Mouse (Mus musculus): ENCODE data around the gene Gm42669. TPM values are rescaled to one million over a fixed set of nuclear protein-coding genes. Genes with fewer than 3 reads are reported as not detected.

Gene Gm42669
- polyA plus RNA-seq, 1 experiment, result not detected

GRCm38 (mm10) chr5:107491036-107491435 is 16.4 kb upstream of the Gm42669 start:
- Histone ChIP-seq H3K4me3 (ENCODE audit: low read depth, low read length) (no peak overlapping the region), H3K4me1 (ENCODE audit: control insufficient read depth, insufficient read depth, insufficient read length, low read length) (no peaks in the 10 kb centered on the region), H3K36me3 (ENCODE audit: control insufficient read depth, insufficient read depth, low read length) (no peaks in the 10 kb centered on the region), H3K27ac (ENCODE audit: insufficient read depth, low read depth, low read length) (no peak overlapping the region), H3K27me3 (ENCODE audit: control insufficient read depth, insufficient read depth, low read length) (no peaks in the 10 kb centered on the region)
- WGBS, result 70% methylated on average over 9 of the region's 9 CpGs
- TF ChIP-seq POLR2A (IDR thresholded peaks at IDR 0.05; ENCODE audit: low read depth, low read length) (no peak), CTCF (IDR thresholded peaks at IDR 0.05; ENCODE audit: extremely low read depth, insufficient read length, insufficient replicate concordance, low read depth, low read length) (no peak)

DNA sequence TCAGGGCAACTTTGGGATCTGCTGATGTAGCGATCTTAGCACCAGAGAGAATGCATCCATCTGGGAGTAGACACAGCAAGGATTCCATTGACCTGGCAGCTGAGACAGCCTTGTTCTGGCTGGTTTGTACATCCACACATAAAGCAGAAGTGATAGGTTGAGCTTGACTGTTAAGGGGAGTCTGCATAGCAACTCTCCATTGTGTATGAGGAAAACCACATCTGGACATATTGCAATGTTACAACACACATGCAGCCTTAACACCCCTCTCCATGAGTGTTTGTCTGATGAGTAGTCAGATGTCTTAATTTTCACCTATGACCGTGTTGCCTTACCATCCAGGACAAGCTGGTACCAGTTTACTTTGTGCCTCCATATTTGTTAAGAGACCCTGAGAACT is 14.9 kb upstream of the Gm42669 start:
- no peak overlapping the region for H3K4me3 ChIP-seq (ENCODE audit: low read depth, low read length)
- no peaks in the 10 kb centered on the region for H3K36me3 ChIP-seq (ENCODE audit: control insufficient read depth, insufficient read depth, low read length)
- H3K27me3 ChIP-seq (ENCODE audit: control insufficient read depth, insufficient read depth, low read length), result no peaks in the 10 kb centered on the region
- H3K4me1 ChIP-seq (ENCODE audit: control insufficient read depth, insufficient read depth, insufficient read length, low read length), result no peaks in the 10 kb centered on the region
- 92% methylated on average over 2 of the region's 2 CpGs for WGBS
- H3K27ac ChIP-seq (ENCODE audit: insufficient read depth, low read depth, low read length), result no peak overlapping the region
- TF ChIP-seq POLR2A (IDR thresholded peaks at IDR 0.05; ENCODE audit: low read depth, low read length), result no peak
- TF ChIP-seq CTCF (IDR thresholded peaks at IDR 0.05; ENCODE audit: extremely low read depth, insufficient read length, insufficient replicate concordance, low read depth, low read length), result no peak

DNA sequence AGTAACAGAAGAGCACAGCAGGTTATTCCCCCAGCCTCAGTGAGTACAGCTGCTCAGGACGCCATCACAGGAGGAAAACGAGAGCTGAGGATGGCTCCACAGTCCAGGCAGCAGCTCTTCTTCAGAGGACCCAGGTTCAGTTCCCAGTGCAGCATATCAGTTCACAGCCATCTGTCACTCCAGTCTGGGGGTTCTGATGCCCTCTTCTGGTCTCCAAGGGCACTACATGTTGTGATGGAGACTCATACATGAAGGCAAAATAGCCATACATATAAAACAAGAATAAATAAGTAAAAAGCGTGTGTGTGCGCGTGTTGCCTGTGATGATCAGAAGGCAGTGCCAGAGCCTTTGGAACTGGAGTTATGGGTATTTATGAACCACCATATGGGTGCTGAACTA is 12.7 kb upstream of the Gm42669 start:
- Histone ChIP-seq H3K36me3 (ENCODE audit: control insufficient read depth, insufficient read depth, low read length) (no peaks in the 10 kb centered on the region), H3K4me3 (ENCODE audit: low read depth, low read length) (no peak overlapping the region), H3K27ac (ENCODE audit: insufficient read depth, low read depth, low read length) (no peak overlapping the region), H3K27me3 (ENCODE audit: control insufficient read depth, insufficient read depth, low read length) (no peaks in the 10 kb centered on the region), H3K4me1 (ENCODE audit: control insufficient read depth, insufficient read depth, insufficient read length, low read length) (no peaks in the 10 kb centered on the region)
- TF ChIP-seq CTCF (IDR thresholded peaks at IDR 0.05; ENCODE audit: extremely low read depth, insufficient read length, insufficient replicate concordance, low read depth, low read length) (peak; percentile 18; the same call in 1 of the 2 replicates), POLR2A (IDR thresholded peaks at IDR 0.05; ENCODE audit: low read depth, low read length) (no peak)
- 97% methylated on average over 5 of the region's 5 CpGs for WGBS

DNA sequence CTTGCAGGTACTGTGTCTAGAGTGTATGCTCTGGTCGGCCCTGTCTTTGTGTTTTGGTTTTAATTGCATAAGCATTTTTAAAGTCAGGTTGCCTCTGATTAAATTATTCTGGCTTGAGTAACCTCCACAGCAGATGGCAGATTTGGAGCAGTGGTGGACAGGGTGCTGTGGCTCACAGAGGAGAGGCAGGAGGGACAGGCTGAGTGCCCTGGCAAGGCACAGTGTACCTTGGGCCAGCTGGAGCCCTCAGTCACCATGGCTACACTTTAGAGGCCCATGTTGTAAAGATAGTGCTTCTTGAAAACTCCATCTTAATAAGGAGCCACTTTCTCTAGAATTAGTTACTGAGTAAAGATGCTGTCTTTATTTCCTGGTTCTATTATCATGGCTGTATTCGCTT is 11.4 kb upstream of the Gm42669 start:
- 82% methylated on average over 2 of the region's 2 CpGs for WGBS
- Histone ChIP-seq H3K36me3 (ENCODE audit: control insufficient read depth, insufficient read depth, low read length) (no peaks in the 10 kb centered on the region), H3K27ac (ENCODE audit: insufficient read depth, low read depth, low read length) (no peak overlapping the region), H3K4me3 (ENCODE audit: low read depth, low read length) (no peak overlapping the region), H3K4me1 (ENCODE audit: control insufficient read depth, insufficient read depth, insufficient read length, low read length) (no peaks in the 10 kb centered on the region), H3K27me3 (ENCODE audit: control insufficient read depth, insufficient read depth, low read length) (no peaks in the 10 kb centered on the region)
- TF ChIP-seq CTCF (IDR thresholded peaks at IDR 0.05; ENCODE audit: extremely low read depth, insufficient read length, insufficient replicate concordance, low read depth, low read length) (no peak), POLR2A (IDR thresholded peaks at IDR 0.05; ENCODE audit: low read depth, low read length) (no peak)

- 67% methylated on average over 10 of the region's 10 CpGs for WGBS
- TF ChIP-seq POLR2A (IDR thresholded peaks at IDR 0.05; ENCODE audit: low read depth, low read length) (no peak), CTCF (IDR thresholded peaks at IDR 0.05; ENCODE audit: extremely low read depth, insufficient read length, insufficient replicate concordance, low read depth, low read length) (no peak)
- H3K27me3 ChIP-seq (ENCODE audit: control insufficient read depth, insufficient read depth, low read length), result no peaks in the 10 kb centered on the region
- no peaks in the 10 kb centered on the region for H3K36me3 ChIP-seq (ENCODE audit: control insufficient read depth, insufficient read depth, low read length)
- H3K27ac ChIP-seq (ENCODE audit: insufficient read depth, low read depth, low read length), result no peak overlapping the region
- H3K4me1 ChIP-seq (ENCODE audit: control insufficient read depth, insufficient read depth, insufficient read length, low read length), result no peaks in the 10 kb centered on the region
- no peak overlapping the region for H3K4me3 ChIP-seq (ENCODE audit: low read depth, low read length)
These were observed 9.6 kb upstream of the Gm42669 start for GRCm38 (mm10) chr5:107497519-107498501.

DNA sequence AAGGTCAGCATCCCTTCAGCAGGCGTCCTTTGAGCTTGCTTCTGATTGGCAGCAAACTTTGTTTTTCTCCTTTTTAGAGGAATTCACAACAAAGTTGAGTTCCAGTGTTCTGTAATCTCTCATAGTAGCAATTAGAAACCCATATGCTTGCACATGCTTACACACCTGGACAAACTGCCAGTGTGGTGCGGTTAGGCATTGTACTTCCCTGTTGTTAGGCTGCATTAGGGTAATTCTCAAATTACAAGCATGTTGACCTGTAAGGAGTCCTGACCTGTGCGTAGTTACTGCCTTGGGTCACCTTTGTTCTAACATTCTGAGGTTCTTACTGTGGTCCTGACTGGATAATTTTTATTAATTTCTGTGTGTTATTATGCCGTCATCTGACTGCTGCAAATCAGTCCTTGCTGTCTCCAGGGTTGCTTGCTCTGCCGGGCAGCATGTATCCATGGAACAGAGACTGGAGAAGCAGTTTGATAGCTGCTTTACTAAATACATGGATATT is 8.6 kb upstream of the Gm42669 start:
- TF ChIP-seq POLR2A (IDR thresholded peaks at IDR 0.05; ENCODE audit: low read depth, low read length) (no peak), CTCF (IDR thresholded peaks at IDR 0.05; ENCODE audit: extremely low read depth, insufficient read length, insufficient replicate concordance, low read depth, low read length) (no peak)
- Histone ChIP-seq H3K27ac (ENCODE audit: insufficient read depth, low read depth, low read length) (no peak overlapping the region), H3K36me3 (ENCODE audit: control insufficient read depth, insufficient read depth, low read length) (no peaks in the 10 kb centered on the region; the same call in 1 of the 2 replicates), H3K4me1 (ENCODE audit: control insufficient read depth, insufficient read depth, insufficient read length, low read length) (no peaks in the 10 kb centered on the region), H3K27me3 (ENCODE audit: control insufficient read depth, insufficient read depth, low read length) (no peaks in the 10 kb centered on the region), H3K4me3 (ENCODE audit: low read depth, low read length) (no peak overlapping the region)
- 77% methylated on average over 5 of the region's 5 CpGs for WGBS

DNA sequence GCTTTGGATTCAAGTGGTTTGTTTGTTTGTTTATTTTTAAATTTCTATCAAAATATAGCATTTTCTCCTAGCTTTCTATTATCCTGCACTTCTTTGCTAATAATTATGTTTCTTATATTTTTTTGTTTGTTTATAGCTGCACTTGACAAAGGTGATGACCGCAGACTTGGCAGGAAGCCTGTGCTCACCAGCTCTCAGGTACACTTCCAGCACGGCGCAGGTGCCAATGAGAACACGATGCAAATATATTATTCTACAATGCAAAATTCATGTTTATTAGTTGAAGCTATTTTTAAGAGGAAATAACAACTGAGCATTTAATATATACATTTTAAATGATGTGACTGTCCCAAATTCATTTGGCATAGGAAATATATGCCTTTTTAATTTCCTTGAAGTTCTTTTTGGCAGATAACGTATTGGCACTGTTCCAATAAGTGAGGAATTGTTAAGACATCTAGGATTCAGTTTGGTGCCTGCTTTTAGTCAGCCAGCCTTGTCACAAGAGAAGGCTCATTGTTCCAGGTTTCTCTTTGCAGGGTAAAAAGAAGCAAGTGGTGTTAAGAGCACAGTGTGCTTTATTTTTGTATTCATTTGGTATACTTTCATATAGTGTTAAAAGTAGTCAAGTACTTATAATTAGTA is 7.4 kb upstream of the Gm42669 start:
- 86% methylated on average over 5 of the region's 5 CpGs for WGBS

More for the DNA sequence above, 7.4 kb upstream of the Gm42669 start:
- no peaks in the 10 kb centered on the region; the same call in 1 of the 2 replicates for H3K36me3 ChIP-seq (ENCODE audit: control insufficient read depth, insufficient read depth, low read length)
- TF ChIP-seq POLR2A (IDR thresholded peaks at IDR 0.05; ENCODE audit: low read depth, low read length), result no peak
- TF ChIP-seq CTCF (IDR thresholded peaks at IDR 0.05; ENCODE audit: extremely low read depth, insufficient read length, insufficient replicate concordance, low read depth, low read length), result no peak
- no peaks in the 10 kb centered on the region for H3K27me3 ChIP-seq (ENCODE audit: control insufficient read depth, insufficient read depth, low read length)
- H3K4me1 ChIP-seq (ENCODE audit: control insufficient read depth, insufficient read depth, insufficient read length, low read length), result no peaks in the 10 kb centered on the region
- H3K4me3 ChIP-seq (ENCODE audit: low read depth, low read length), result no peak overlapping the region
- H3K27ac ChIP-seq (ENCODE audit: insufficient read depth, low read depth, low read length), result no peak overlapping the region
